Mouse (Mus musculus) brain, embryonic 14.5 days (tissue): ENCODE data around the gene Rapgef3.

Source experiments
- CTCF ChIP-seq: fragments of 200-500 bp; IDR thresholded peaks from 2 replicates; pipeline ENCODE4 v1.5.1; 2012; ENCODE audit warnings: inconsistent platforms, mild to moderate bottlenecking, moderate library complexity, borderline replicate concordance; ENCODE audit not compliant: insufficient read depth, insufficient read length; ENCODE audit errors: extremely low read depth
- POLR2A ChIP-seq: fragments of 200-500 bp; IDR thresholded peaks from 2 replicates; pipeline ENCODE4 v1.6.1; 2012; ENCODE audit warnings: mild to moderate bottlenecking, inconsistent platforms, borderline replicate concordance; ENCODE audit not compliant: poor library complexity, insufficient read depth, insufficient read length, severe bottlenecking; ENCODE audit errors: extremely low read depth

DNA sequence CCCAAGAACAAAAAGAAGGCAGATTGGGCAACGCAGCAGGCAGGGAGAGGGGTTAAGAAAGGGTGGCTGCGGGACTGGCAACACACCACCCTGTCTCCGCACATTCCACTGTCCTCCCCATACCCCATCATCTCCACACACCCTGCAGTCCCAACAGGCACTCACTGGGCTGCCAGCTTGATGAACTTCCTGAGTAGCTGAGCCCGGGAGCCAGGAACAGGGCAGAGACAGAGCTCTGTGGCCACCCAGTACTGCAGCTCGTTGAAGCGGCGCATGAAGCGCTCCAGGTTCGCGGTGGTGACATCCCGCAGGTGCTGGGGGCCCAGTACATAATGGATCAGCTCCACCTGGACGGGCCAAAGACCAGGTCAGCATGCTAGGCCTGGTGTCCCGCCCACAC, 17.9 kb downstream of the Rapgef3 start:
- no peak for TF ChIP-seq POLR2A
- no peak for TF ChIP-seq CTCF
